Mouse (Mus musculus): ENCODE data around the gene Susd6. TPM values are rescaled to one million over a fixed set of nuclear protein-coding genes. Genes with fewer than 3 reads are reported as not detected.

Susd6 gene
- total RNA-seq, 2 experiments from 2014 or later: 63.4 to 66.2 TPM

GRCm38 (mm10) chr12:80830820-80831219, 40.5 kb downstream of the Susd6 start:
- DNase-seq: no peak

GRCm38 (mm10) chr12:80832313-80832712, 42.0 kb downstream of the Susd6 start:
- intact Hi-C loops (cut with DNase I): no loop called here
- no peak for DNase-seq

More at GRCm38 (mm10) chr12:80830820-80831219, 40.5 kb downstream of the Susd6 start:
- intact Hi-C loops (cut with DNase I): no loop called here

GRCm38 (mm10) chr12:80833541-80833940, 43.2 kb downstream of the Susd6 start:
- intact Hi-C loops (cut with DNase I): no loop called here
- peak in 1 of 2 experiments; percentile 40 for DNase-seq

GRCm38 (mm10) chr12:80834156-80834900, 44.0 kb downstream of the Susd6 start:
- DNase-seq: no peak
- intact Hi-C loops (cut with DNase I): no loop called here

GRCm38 (mm10) chr12:80834901-80835570, 44.7 kb downstream of the Susd6 start:
- DNase-seq: no peak
- intact Hi-C loops (cut with DNase I): no loop called here

GRCm38 (mm10) chr12:80837614-80838013, 47.3 kb downstream of the Susd6 start:
- DNase-seq: no peak
- intact Hi-C loops (cut with DNase I): no loop called here

- no peak for DNase-seq
- intact Hi-C loops (cut with DNase I): no loop called here
Measured at GRCm38 (mm10) chr12:80838271-80838670, 48.0 kb downstream of the Susd6 start.

GRCm38 (mm10) chr12:80838787-80839186, 48.5 kb downstream of the Susd6 start:
- intact Hi-C loops (cut with DNase I): no loop called here
- DNase-seq: no peak

GRCm38 (mm10) chr12:80839631-80840030, 49.3 kb downstream of the Susd6 start:
- no peak for DNase-seq
- intact Hi-C loops (cut with DNase I): no loop called here

- no peak for DNase-seq
- intact Hi-C loops (cut with DNase I): no loop called here
Measured at GRCm38 (mm10) chr12:80841618-80842017, 51.3 kb downstream of the Susd6 start.

- no peak for DNase-seq
- intact Hi-C loops (cut with DNase I): no loop called here
Measured at GRCm38 (mm10) chr12:80842609-80843008, 52.3 kb downstream of the Susd6 start.

GRCm38 (mm10) chr12:80843236-80843635, 52.9 kb downstream of the Susd6 start:
- intact Hi-C loops (cut with DNase I): no loop called here
- DNase-seq: no peak

GRCm38 (mm10) chr12:80843651-80844444, 53.5 kb downstream of the Susd6 start:
- intact Hi-C loops (cut with DNase I): no loop called here
- DNase-seq: peak in 1 of 2 experiments; percentile 27

GRCm38 (mm10) chr12:80845901-80846300, 55.6 kb downstream of the Susd6 start:
- intact Hi-C loops (cut with DNase I): no loop called here
- DNase-seq: no peak

GRCm38 (mm10) chr12:80846861-80847268, 56.6 kb downstream of the Susd6 start:
- intact Hi-C loops (cut with DNase I): no loop called here
- DNase-seq: peak in 1 of 2 experiments; percentile 21

- intact Hi-C loops (cut with DNase I): loop anchor here (5.0 kb wide), 1 partner anchor 40 kb away; no protein-coding TSS in a partner anchor
- no peak for DNase-seq
Measured at GRCm38 (mm10) chr12:80852001-80852400, 61.7 kb downstream of the Susd6 start.

- intact Hi-C loops (cut with DNase I): loop anchor here (5.0 kb wide), 1 partner anchor 39 kb away; no protein-coding TSS in a partner anchor
- peak in 1 of 2 experiments; percentile 33 for DNase-seq
Measured at GRCm38 (mm10) chr12:80853737-80854136, 63.4 kb downstream of the Susd6 start.

GRCm38 (mm10) chr12:80854671-80855070, 64.4 kb downstream of the Susd6 start:
- no peak for DNase-seq
- intact Hi-C loops (cut with DNase I): loop anchor here (5.0 kb wide), 1 partner anchor 38 kb away; no protein-coding TSS in a partner anchor

- intact Hi-C loops (cut with DNase I): no loop called here
- no peak for DNase-seq
Measured at GRCm38 (mm10) chr12:80855100-80855499, 64.8 kb downstream of the Susd6 start.

- no peak for DNase-seq
- intact Hi-C loops (cut with DNase I): no loop called here
Measured at GRCm38 (mm10) chr12:80855581-80855980, 65.3 kb downstream of the Susd6 start.

Measured in heart, postnatal 14 days (tissue).